In genomic region chr1:188904091-188904490, GRCm38 (mm10) we compare ENCODE assay signal across 11 mouse cellular contexts.
DNase-seq lines count a peak whose midpoint lies in the region; ATAC-seq and TF ChIP-seq lines count a peak whose summit lies in the region.
"Had no signal": no experiment of that assay in that cellular context is flagged by ENCODE, and none has a peak within 500 bp of the region (broad histone marks: within the 10 kb centered on the region; RNA-seq: fewer than 3 reads in every experiment).

No protein-coding gene starts in this region.

- 32% methylated on average over 10 of the region's 10 CpGs for WGBS in kidney, postnatal 0 days

- no peaks in the 10 kb centered on the region for H3K9me3 ChIP-seq in kidney, postnatal 0 days (replicated peaks; ENCODE audit: low read length)
- H3K9me3 ChIP-seq: limb, embryonic 12.5 days; midbrain, embryonic 12.5 days had no signal

- ATAC-seq in kidney, postnatal 0 days (replicated peaks; ENCODE audit: low FRiP score, low read depth): no peak

- H3K4me3 ChIP-seq in kidney, postnatal 0 days (replicated peaks; ENCODE audit: low read depth, low read length): no peak overlapping the region
- H3K4me3 ChIP-seq: limb, embryonic 12.5 days; midbrain, embryonic 12.5 days had no signal

- H3K9ac ChIP-seq in kidney, postnatal 0 days (ENCODE audit: low read depth, low read length): no peak overlapping the region
- H3K9ac ChIP-seq: limb, embryonic 12.5 days; midbrain, embryonic 12.5 days had no signal

- no peaks in the 10 kb centered on the region for H3K36me3 ChIP-seq in kidney, postnatal 0 days (ENCODE audit: insufficient read depth, low read length)
- H3K36me3 ChIP-seq: limb, embryonic 12.5 days; midbrain, embryonic 12.5 days had no signal

- H3K27me3 ChIP-seq in kidney, postnatal 0 days (ENCODE audit: insufficient read depth, low read length): no peaks in the 10 kb centered on the region
- H3K27me3 ChIP-seq: limb, embryonic 12.5 days; midbrain, embryonic 12.5 days had no signal

- no peaks in the 10 kb centered on the region for H3K4me1 ChIP-seq in kidney, postnatal 0 days (replicated peaks; ENCODE audit: insufficient read depth, low read length)
- H3K4me1 ChIP-seq: midbrain, embryonic 12.5 days had no signal

- H3K4me2 ChIP-seq in kidney, postnatal 0 days (ENCODE audit: low read length): no peak overlapping the region
- H3K4me2 ChIP-seq: limb, embryonic 12.5 days; midbrain, embryonic 12.5 days had no signal

- peak; percentile 41 for DNase-seq in embryo, embryonic 11 days
- no peak for DNase-seq in embryo, embryonic 10 days (ENCODE audit: low spot score)
- DNase-seq in kidney, postnatal 0 days (ENCODE audit: low spot score): peak; percentile 83
- no peak for DNase-seq in kidney, adult 18-20 months
- peak; percentile 3 for DNase-seq in right cerebral cortex, adult 2 months (ENCODE audit: low spot score in 2 of 2)
- DNase-seq in right cerebral cortex, postnatal 14 days: no peak
- no peak for DNase-seq in adrenal gland, postnatal 4 days (ENCODE audit: low spot score in 2 of 2)
- no peak for DNase-seq in c-Kit-positive CD71-positive TER-119-positive erythroid progenitor cells, embryonic 14.5 days (ENCODE audit: low spot score)
- DNase-seq: kidney, postnatal 36 days had no signal

- H3K27ac ChIP-seq in kidney, postnatal 0 days: no peak overlapping the region
- H3K27ac ChIP-seq: limb, embryonic 12.5 days; midbrain, embryonic 12.5 days had no signal

- TF ChIP-seq CTCF in kidney, postnatal 0 days (IDR thresholded peaks at IDR 0.05; ENCODE audit: low read depth): peak; percentile 65

Comparison
In these comparisons a context has a peak if more than half of its experiments do, and no peak if none do; other contexts are left out.
1. DNase-seq: peak in embryo, embryonic 11 days (single experiment), kidney, postnatal 0 days (single experiment) and right cerebral cortex, adult 2 months (2 of 2); none in embryo, embryonic 10 days (single experiment), kidney, adult 18-20 months (single experiment), right cerebral cortex, postnatal 14 days (single experiment), adrenal gland, postnatal 4 days (0 of 2) and c-Kit-positive CD71-positive TER-119-positive erythroid progenitor cells, embryonic 14.5 days (single experiment).